Mouse (Mus musculus) kidney, postnatal 4 days (tissue): ENCODE measurements at regions not wholly inside any gene's neighbourhood (a gene's known extent, or its start where the extent isn't known, plus 50 kb on each side); places are given as distances from the start of the nearest gene placed in this dataset.
A peak's percentile ranks its signal among the peaks of the same experiment; 100 is the strongest.

Experiments
- DNase-seq, 2 experiments: peaks; one replicate each; pipeline ENCODE4 v3.0.0; 2021; ENCODE audit warnings: mixed read lengths in 2 of 2

DNA sequence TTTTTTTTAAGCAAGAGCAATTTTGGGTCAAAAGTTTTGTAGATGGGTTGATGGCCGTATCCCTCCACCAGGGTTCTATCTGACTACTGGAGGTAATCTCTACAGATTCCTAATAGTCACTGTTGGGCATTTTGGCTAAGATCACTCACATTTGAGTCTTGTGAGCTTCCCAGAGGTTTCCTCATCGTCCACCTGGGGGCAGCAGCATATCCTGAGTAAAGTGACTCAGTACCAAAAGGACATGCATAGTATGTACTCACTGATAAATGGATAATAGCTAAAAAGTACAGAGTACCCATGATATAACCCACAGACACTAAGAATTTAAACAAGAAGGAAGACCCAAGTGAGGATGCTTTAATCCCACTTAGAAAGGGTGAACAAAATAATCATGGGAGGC is 1390.0 kb downstream of the Amy2a5 start:
- peak; percentile 6 to 8 for DNase-seq
